Mouse (Mus musculus) liver, postnatal 0 days (tissue): ENCODE data around the gene Filip1l.

Source experiments
- CTCF ChIP-seq: sonication (generic); IDR thresholded peaks from 2 replicates; pipeline ENCODE4 v1.5.1; 2016; ENCODE audit warnings: antibody characterized with exemption, low read depth
- EP300 ChIP-seq: IDR thresholded peaks from 2 replicates; pipeline ENCODE4 v1.6.1; 2016; ENCODE audit warnings: antibody characterized with exemption, low read depth, mild to moderate bottlenecking

GRCm38 (mm10) chr16:57479776-57480175 is 126.9 kb downstream of the Filip1l start:
- TF ChIP-seq CTCF: no peak
- TF ChIP-seq EP300: no peak
